Mouse (Mus musculus): ENCODE data around the gene Dtd2.
A peak's percentile ranks its signal among the peaks of the same experiment; 100 is the strongest.

Gene Dtd2

DNA sequence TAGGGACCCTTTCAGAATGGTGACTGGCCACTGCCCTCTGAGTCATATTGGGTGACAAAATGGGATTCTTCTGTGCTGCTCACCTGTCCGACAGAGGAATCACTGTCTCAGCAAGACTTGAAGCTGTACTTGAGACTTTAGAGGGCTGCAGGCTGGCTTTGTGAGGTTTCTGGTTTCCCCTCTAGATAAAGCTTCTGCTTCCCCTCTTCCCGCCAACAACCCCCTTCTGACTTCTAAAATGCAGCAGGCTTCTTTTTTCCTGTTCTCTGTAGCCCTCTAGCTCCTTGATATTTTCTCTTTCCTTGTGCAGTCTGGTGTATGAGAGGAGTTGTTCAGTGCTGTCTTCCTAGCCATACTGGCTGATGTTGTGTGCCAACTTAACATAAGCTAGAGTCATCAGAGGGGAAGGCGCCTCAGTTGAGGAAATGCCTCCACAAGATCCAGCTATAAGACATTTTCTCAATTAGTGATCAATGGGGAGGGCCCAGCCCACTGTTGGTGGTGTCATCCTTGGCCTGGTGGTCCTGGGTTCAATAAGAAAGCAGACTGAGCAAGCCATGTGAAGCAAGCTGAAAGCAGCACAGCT, 21.0 kb downstream of the Dtd2 start:
- DNase-seq (ENCODE audit: low spot score), result no peak

DNA sequence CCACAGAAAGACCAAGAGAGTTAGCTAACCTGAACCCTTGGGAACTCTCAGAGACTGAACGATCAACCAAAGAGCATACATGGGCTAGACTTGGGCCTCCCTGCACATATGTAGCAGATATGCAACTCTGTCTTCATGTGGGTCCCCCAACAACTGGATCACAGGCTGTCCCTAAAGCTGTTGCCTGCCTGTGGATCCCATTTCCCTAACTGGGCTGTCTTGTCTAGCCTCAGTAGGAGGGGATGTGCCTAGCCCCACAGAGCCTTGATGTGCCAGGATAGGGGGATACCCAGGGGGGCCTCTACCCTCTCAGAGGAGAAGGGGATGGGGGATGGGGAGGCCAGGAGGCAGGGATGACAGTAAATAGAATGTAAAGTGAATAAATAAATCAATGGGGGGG, 22.7 kb downstream of the Dtd2 start:
- DNase-seq (ENCODE audit: low spot score), result no peak

DNA sequence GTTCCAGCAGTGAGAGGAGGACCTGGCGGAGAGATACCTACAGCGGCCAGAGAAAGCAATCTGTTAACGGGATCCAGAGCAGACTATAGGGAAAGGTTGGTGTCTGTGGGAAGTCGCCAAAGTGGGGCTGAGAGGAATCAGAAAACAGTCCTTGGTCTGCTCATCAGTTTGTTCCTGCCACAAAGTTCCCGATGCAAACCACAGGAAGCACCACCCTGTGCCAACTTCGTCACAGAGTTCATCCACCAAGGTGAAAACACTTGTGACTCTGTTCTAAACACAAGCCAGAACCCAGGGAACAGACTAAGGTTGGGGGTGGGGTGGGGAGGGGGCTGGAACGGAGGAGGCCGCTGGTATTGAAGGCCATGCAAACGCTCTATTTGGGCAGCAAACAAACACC, 29.8 kb downstream of the Dtd2 start:
- DNase-seq (ENCODE audit: low spot score), result no peak

DNA sequence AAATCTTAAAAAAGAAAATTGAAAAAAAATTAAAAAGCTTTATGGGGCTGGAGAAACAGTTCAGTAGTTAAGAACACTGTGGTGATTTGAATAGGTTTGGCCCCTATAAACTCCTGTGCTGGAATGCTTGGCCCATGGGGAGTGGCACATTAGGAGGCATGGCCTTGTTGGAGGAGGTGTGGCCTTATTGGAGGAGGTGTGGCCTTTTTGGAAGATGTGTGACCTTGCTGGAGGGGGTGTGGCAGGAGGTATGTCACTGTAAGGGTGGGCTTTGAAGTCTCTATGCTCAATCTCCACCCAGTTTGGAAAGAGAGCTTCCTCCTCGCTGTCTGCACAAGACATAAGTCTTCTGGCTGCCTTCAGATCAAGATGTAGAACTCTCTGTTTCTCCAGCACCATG, 31.9 kb downstream of the Dtd2 start:
- DNase-seq (ENCODE audit: low spot score), result no peak

DNA sequence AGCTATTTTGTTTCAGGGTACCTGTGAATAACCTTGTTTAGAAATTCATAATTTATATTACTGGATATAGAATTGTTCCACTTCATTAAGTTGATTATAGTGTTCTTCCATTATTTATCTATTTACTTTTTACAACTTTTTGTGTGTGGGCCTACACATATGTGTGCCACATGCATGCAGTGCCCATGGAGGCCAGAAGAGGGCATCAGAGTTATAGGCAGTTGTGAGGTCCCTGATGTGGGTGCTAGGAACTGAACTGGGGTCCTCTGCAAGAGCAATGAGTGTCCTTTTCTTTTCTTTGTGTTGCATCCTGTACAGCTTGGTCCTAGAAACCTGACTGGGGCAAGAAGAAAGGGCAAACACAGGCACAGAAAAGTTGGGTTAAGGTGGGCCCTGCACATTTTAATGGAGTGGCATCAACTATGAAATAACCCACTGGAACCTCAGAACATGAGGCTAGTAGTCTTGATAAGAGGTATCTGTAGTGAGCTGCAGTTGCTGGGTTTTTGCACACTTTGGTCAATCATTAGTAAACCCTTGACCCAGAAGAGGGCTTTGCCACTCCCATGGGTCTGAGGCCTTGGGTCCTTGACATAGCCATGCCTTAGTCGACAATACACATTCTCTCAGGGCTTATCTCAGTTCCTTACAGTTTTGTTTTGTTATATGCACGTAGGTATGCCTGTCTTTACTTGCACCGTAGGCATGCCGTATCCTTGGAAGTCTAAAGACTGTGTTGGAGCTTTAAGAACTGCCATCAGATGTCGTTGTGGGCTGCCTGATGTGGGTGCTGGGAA, 33.8 kb downstream of the Dtd2 start:
- DNase-seq (ENCODE audit: low spot score), result peak; percentile 10

DNA sequence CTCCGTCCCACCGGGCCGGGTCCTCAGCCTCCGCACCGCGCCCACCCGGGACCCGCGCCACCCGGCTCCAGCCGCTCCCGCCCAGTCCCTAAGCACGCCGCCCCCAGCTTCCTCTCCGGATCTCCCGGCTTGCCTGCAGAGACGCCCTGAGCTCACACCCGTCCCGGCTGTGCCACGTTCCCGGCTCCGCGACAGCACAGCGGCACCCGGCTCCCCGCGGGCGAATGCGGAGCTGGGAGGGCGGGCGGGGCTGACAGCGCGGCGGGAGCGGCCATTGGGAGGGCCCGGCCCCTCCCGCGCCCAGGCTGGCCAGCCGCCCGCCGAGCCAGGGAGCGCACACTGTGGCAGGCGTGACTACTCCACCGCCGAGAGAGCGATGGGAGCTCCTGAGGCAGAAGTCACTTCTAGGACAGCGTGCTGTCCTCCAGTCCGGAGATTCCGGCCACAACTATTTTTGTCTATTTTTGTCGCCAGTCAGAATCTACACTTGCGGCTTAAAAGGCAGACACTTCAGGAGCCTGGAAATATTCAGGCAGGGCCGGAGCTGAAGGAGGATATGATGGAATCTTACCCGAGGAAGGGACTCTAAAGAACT, 35.1 kb downstream of the Dtd2 start, which contains the start of gene Heatr5a:
Gene Heatr5a (minus strand): TSS at position 252 of the 595 bp plus-strand sequence.
- peak; percentile 91 for DNase-seq (ENCODE audit: low spot score)

DNA sequence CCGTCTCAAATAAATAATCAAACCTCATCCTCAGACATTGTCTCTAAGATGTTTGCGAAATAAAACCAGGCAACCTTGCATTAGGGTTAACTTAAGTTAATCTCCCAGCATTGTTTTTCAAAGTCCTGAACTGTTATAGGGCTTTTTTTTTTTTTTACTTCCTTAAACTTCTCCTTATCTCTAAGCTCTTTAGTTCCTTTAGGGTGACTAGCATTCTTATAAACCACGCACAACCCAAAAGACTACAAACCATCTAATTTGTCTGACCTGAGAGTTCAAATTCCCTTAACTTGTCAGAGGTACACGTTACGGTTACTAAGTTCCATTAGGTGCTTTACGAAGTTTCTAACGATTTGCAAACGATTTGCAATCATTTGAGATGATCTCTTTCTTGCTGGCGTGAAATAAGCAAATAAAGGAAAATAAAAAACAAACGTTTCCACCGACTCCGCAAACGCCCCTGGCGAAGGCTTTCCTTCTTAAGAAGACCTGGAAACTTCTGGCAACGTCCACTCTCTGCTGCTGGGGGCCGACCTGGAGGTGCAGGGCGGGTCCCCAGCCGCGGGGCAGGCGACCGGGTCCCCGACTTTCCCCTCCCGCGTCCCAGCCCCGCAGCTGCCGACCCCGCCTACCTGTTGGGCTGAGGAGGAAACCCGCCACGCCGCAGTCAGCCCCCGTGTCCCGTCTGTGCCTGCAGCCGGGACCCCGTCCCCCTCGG, 35.8 kb downstream of the Dtd2 start:
- peak; percentile 34 for DNase-seq (ENCODE audit: low spot score)

DNA sequence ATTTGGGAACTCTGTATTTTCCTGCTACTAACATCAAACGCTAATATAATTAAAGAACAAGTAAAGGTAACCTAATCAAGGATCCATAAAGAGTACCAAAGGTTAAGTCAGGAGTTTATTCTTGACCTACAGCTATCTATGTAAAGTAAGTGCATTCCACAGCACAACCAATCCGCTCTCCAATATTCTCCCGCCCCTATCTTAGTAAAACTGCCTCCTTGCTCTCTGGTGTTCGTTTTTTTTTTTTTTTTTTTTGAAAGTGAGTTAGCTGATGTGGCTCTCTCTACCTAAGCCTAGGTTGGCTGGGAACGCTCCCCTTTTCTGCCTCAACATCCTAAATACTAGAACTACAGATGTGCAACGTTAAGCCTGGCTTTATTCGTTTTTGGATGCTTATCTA, 36.4 kb downstream of the Dtd2 start:
- no peak for DNase-seq (ENCODE audit: low spot score)

DNA sequence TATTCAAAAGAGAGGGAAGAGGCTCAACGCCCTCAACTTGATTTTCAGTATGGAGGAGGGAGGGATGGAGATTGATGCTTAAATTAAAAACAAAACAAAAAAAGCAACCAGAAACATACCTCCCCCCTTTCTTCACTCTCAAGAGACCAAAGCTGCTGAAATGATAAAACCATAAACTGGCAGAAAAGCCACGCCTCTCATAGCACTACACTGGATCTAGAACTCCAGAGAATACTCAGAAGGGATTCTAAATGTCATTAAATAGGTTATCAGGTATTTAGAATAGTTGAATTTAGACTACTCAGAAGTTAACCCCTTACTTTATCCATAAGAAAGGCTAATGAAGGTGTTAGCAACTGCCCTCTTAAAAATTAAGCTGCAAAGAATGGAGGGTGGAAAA, 37.2 kb downstream of the Dtd2 start:
- no peak for DNase-seq (ENCODE audit: low spot score)

DNA sequence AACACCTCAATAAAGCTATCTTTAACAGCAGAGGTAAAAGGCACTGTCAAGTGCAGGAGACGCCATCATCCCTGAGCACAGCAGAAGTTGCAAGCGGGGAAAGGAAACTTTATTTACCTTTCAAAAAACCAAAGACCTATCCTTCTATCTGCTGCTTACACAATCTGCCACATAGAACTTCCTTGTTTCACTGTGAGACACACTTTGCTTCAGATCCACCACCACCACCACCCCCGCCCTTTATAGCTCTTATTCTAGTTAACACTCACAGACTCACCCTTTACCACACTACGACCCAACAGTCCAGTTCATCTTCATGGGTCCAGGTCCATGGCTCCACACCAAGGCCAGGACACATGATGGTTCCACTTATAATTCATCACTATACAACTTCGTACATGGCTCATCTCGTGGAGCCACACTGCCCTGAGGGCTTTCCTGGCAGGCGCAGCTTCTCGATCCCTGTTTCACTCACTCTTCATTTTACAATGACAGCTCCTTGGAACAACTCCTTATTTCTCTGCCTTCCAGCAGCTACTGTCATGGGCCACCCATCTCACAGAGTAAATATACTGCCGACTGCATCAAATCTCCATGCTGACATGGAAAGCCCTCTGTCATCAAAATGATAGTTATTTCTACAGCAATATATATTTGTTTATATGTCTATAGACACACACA, 38.2 kb downstream of the Dtd2 start:
- DNase-seq (ENCODE audit: low spot score), result no peak

DNA sequence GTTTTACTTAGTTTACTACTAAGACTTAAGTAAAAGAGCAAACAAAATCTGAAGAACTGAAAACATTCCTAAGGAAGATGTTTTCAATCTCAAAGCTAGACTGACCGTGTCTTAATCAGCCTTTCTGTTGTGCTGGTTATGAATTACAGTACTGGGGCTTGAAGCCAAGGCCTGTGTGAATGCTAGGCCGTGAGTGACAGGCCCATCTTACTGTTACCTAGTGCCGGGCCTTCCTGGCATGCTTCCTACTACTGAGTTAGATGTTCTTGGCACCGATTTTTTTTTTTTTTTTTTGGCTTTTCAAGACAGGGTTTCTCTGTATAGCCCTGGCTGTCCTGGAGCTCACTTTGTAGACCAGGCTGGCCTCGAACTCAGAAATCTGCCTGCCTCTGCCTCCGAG, 48.7 kb downstream of the Dtd2 start:
- DNase-seq (ENCODE audit: low spot score), result no peak

DNA sequence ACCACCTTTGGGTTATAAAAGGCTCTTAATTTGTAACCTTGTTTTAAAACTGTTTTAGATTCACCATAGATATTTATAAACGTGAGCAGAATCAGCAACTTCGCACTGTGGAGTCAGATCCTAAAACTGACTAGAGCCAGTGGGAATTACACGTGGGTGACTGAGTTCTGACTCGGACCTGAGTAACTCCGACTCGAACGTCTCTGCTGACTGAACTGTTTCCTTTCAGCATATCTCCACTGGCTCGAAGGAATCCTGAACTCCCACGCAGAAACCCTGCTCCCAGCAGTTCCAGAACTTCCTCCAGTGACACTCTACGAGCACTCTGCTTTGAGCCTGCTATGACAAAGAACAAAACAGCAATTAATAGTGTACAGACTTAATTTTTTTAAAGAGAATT, 54.0 kb downstream of the Dtd2 start:
- no peak for DNase-seq (ENCODE audit: low spot score)

DNA sequence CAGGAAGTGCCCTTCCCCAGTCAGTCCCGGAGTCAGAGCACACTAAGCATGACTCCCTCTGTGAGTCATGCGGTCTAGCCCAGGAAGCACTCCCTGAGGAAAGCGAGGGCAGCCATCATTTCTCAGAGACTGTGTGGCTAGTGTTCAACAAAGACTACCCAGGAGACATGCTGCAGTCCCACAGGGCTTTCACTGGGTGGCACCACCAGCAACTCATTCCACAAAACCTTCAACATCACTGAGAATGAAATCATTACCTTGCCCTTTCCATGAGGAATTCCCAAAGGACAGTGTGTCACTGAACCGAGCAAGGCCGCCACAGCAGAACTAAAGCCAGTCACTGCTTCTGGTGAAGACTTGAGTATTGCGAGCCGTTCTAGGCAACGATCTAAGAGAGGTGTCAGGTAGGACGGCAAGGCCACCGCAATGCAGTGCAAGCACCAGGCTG, 58.8 kb downstream of the Dtd2 start:
- peak; percentile 69 for DNase-seq (ENCODE audit: low spot score)

DNA sequence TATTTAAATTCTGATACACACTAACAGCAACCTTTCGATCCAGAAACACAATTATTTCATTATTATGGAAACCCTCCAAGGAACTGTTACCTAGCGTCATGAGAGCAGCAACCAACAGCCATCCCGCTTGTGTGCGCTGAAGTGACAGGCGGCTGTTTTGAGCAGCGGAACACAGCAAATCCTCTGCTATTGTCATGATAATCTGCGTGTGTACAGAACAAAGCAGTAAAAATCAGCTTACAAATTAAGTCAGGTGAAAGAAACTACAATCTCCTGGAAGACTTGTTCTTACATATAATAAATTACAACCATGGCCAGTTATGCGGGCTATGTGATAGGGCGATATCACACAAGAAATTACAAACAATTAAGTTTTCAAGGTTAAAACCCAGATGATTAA, 61.0 kb downstream of the Dtd2 start:
- DNase-seq (ENCODE audit: low spot score), result no peak

DNA sequence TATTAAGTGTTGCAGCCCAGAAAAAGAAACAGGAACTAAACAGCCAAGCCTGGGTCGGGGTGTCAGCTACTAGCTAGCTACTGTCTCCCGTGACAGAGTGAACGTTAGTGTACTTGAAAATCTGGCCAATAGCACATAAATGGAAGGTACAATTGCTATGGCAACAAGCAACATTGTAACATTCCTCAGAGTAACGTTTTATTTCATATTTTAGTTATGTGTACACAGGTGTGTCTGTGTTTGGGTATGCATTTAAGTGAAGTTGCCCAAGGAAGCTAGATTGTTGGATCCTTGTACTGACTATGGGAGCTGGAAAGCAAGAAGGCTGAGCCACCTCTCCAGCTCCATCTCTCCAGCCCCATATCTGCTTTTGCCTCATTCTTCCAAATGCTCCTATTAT, 66.5 kb downstream of the Dtd2 start:
- DNase-seq (ENCODE audit: low spot score), result no peak

All from MN1 (cell line).